Mouse (Mus musculus) megakaryocyte progenitor cell, adult 5-6 weeks (primary cell): ENCODE data around the gene Mien1. TPM values are rescaled to one million over a fixed set of nuclear protein-coding genes. Genes with fewer than 3 reads are reported as not detected.

Source experiments
- ATAC-seq: replicated peaks from 2 replicates; pipeline ENCODE4 v1.8.0; 2016; ENCODE audit warnings: mild to moderate bottlenecking, moderate TSS enrichment, inconsistent platforms; ENCODE audit not compliant: poor library complexity
- total RNA-seq, 2 experiments: library from RNA; stranded (forward) in 1 of 2; stranded (reverse) in 1 of 2; fragments of 157-497, 149-512 nt in 1 of 2; fragments of 200-1000 nt in 1 of 2; gene quantifications; 2 replicates each; pipeline versions ENCODE4 v1.2.3 to v1.2.4; 2015 to 2017

Mien1 gene
- total RNA-seq, 2 experiments from 2014 or later = 31.5 to 43.2 TPM

DNA sequence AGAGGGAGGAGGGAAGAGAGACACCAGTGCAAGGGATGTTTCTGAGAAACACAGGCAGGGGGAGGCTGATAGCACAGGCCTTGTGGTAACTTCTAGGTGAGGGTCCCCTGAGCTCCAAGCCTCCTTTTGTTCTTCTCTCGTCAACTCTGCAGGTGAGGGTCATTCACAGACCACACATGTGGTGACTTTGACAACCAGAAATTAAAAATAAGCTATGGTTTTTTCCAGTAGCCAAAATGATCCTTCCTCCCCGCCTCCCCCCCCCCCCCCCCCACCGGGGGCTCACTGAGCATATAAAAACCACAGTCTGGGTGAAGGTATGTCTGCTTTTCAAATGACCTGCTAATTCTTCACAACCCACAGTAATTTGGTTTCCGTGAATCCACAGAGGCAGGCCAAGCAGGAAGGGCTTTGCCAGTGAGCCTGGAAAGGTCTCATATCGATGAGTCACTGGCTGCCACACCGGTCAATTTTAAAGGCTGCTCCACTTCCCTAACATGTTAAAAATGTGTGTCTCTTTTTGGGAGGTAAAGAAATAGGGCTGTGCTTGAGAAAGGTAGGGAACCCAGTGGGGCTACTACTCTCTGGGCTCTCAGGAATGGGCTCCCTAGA lies 22.4 kb upstream of the Mien1 start:
- ATAC-seq = no peak

DNA sequence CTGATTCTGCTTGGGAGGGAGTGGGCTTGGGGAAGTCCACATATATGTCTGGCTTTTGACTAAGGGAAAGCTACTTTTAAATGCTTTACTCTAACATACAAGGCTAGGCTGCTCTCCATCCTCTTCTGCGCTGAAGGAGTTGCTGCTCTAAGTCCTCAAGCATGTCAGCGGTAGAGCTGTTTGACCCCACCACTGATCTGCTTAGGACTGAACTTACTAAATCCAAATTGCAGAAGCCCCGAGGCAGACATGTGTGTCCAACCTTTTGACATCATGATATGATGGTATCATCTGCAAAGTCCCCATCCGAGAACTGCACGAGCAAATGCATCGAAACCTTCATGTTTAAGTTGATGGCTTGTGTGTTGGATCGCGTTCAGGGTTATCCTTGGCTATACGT lies 21.1 kb upstream of the Mien1 start:
- no peak for ATAC-seq

GRCm38 (mm10) chr11:98459071-98459741 lies 20.4 kb upstream of the Mien1 start:
- no peak for ATAC-seq

- no peak for ATAC-seq
Measured at GRCm38 (mm10) chr11:98458121-98458990, 19.6 kb upstream of the Mien1 start.

GRCm38 (mm10) chr11:98457367-98458120 lies 18.8 kb upstream of the Mien1 start:
- ATAC-seq = peak; percentile 93

DNA sequence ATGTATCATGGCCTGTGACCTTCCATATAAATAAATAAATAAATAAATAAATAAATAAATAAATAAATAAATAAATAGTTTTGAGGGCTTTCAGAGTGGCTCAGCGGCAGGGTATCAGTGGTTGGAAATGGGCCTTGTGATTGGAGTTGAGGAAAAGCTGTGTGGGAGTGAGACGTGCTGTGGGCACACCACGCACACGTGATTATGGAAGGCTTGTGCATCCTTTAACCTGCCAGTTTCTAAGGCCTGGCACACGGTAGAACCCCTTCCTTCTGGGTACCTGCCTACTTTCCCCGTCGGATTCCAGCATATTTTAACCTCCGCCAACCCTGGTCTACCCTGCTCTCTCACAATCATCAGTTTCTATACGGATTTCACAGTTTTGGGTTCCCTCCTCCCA lies 18.2 kb upstream of the Mien1 start:
- ATAC-seq = no peak

DNA sequence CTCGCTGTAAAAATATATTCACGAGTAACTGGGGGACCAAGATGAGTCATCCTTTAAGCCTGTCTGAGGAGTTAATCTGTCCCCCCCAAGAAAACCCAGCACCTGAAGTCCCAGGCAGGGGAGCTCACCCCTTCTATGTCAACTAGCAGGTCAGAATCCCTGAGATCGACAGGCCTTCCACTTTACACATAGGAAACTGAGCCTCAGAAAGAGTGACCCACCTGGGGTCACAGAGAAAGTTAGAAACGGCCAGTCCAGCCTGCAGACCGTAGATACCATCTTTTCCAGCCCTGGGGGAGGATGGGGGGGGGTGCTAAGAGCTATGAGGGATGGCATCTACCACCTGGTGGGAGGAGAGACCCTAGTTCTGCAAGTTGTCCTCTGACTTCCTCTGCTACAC lies 17.8 kb upstream of the Mien1 start:
- ATAC-seq = no peak

DNA sequence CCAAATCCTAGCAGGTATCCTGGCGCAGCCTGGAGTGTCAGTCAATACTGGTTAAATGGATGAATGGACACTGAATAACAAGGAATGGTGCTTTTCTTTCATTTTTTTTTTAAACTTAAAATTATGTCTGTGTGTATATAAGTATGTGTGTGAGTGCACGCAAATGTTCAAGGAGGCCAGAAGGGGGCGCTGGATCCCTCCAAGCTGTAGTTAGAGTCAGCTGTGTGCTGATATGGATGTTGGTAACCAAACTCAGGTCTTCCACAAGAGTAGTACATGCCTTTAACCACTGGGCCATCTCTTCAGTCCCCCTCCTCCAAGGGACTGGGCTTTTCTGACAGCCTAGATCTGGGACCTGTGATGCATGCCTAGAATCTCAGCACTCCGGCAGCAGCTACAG lies 16.7 kb upstream of the Mien1 start:
- ATAC-seq = no peak

DNA sequence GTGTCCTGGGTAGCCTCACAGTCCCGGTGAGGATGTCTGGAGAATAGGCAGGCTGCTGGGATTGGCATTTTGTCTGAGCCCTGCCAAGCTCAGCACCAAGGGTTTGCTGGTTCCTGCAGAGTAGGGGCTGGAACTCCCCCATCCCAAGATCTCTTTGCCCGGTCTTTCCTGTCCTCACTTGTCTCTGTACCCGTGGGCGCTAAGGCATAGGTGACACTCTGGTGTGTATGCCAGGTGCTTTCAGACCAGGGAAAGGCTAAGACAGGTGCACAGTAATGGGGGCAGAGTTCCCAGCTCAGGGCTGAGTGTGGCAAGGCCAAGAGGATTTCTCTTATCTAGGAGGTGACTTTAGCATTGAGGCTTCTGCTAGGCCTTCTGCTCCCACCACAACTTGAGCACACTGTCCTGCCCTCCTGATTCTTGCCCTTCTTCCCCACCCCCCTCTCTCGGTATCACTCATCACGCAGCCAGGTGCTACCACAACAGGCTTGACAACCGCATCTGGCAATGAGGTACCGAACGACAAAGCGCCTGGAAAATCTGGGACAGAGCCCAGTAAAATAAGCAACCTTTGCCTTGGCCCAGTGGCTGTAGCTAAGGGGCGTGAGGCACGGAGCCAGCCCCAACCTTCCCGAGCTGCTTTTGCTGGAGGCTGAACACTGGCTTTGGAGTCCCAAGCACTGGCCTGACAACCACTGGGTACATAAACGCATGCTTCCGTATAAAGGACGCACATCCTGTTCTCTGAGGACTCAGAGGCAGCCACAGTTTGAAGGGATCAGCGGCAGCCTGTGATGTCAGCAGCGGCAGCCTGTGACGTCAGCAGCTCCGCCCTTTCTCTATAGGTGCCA lies 11.4 kb upstream of the Mien1 start:
- ATAC-seq = no peak

- no peak for ATAC-seq
Measured at GRCm38 (mm10) chr11:98449419-98449818, 10.6 kb upstream of the Mien1 start.

- no peak for ATAC-seq
Measured at GRCm38 (mm10) chr11:98448191-98448790, 9.5 kb upstream of the Mien1 start.

DNA sequence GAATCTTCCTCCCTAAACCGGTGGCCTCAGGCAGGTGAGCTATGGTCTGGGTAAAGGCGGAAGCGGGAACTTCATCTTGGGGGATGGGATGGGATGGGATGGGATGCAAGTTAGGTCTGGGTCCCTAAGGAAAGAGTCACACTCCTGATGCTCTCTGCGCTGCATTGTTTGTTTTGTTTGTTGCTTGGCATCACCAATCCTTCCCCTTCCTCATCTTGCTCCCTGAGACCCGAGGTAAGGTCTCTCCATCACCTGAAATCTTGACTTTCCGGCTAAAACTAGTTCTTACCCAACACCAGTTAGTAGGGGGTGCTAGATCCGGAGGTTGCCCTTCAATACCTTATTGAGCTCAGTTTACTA lies 8.7 kb upstream of the Mien1 start:
- no peak for ATAC-seq

DNA sequence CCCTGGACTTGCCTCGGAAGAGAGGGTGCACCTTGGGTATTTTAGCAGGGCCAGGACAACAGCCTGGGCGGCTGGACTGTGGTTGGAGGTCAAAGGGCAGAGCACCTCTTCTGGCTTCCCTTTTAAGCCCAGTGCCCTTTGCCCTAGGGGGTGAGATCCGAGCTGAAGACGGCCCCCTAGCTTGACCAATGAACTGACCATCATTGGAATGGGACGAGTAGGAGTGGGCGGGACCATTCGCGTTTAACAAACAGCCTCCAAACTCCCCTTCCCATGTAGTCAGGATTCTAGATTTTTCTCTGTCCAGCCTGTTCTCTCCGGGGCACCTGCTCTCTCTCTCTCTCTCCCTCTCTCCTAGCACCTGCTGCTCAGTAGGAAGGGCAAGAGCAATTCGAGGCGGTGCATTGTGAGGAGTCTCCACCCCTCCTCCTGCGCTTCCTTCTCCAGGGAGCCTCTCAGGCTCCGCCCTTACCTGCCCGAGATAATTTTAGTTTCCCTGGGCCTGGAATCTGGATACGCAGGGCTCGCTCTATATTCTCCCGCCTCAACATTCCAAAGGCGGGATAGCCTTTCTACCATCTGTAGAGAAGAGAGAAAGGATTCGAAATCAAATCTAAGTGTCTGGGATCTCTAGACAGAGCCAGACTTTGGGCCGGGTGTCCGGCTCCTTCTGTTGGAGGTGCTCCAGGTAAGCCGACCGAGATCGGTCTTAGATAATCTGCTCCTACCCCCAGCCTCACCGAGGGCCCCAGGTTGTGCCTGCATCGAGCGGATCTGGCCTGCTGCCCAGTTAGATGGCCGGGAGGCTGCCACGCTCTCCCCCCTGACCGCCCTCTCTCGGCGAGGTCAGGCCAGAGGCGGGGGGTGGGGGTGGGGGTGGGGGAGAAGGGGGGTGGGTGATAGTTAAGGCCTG lies 8.0 kb upstream of the Mien1 start:
- ATAC-seq = no peak

DNA sequence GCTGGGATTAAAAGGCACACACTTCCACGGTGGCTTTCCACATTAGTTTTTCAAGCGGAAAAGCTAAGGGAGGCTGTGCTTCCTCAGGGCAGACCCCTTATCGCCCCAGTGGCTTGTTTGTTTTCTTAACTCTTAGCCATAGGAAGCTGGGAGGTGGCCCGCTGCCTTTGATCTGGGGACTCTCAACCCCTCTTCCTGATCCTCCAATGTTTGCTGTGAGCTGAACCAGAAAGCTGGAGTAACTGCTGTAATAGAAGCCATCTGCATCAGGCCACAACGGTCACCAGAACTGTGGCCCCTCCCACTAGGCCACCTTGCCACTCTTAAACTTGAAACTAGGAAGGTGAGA lies 7.4 kb upstream of the Mien1 start, which contains the start of gene Grb7:
Gene Grb7 (plus strand): TSS at position 182 of the 349 bp plus-strand sequence.
- ATAC-seq = no peak

DNA sequence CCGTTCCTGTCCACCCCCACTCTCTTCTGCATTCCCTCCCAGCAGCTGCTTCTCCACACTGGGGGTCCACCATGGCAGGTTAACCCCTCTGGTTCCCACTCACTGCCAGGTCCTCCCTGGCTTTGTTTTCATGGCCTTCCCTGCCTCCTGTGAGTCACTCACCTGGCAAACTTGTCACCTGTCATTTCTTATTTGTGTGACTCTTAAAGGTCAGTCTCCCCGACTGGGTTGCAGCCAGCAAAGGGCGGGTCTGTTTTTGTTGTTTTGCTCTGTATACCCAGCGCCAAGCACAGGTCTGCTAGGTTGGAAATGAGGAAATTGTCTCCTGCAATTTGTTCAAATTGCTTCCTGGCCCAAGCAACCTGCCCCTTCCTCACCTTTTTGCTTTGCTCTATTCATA lies 6.9 kb upstream of the Mien1 start:
- no peak for ATAC-seq

- ATAC-seq = no peak
Measured at GRCm38 (mm10) chr11:98445238-98445637, 6.4 kb upstream of the Mien1 start.

DNA sequence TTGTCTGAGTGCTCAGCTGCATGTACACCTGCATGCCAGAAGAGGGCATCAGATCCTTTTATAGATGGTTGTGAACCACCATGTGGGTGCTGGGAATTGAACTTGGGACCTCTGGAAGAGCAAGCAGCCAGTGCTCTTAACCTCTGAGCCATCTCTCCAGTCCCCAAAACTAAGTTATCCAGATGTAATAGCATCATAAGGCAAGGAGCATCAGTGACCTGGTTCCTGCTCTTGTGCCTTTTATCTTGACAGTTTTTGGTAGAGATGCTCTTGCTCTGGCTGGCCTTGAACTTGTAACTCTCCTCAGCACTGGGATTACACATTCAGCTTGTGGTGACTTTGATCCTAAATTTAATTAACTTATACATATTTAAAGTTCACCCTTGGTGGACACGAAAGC lies 4.9 kb upstream of the Mien1 start:
- ATAC-seq = no peak

GRCm38 (mm10) chr11:98437441-98437840 lies 1.4 kb downstream of the Mien1 start:
- no peak for ATAC-seq

- ATAC-seq = no peak
Measured at GRCm38 (mm10) chr11:98435723-98436122, 3.1 kb downstream of the Mien1 start.
